Mouse (Mus musculus) forebrain, embryonic 12.5 days (tissue): Measurements from ENCODE around the gene Slc35c1. TPM values are rescaled to one million over a fixed set of nuclear protein-coding genes. Genes with fewer than 3 reads are reported as not detected.

Source experiments
- ATAC-seq: fragments of 200-750 bp; cut with Nextera tagmentation; 2 replicates; pipeline ENCODE4 v1.8.0; 2017; ENCODE audit warnings: moderate TSS enrichment; ENCODE audit not compliant: low FRiP score
- H3K27ac ChIP-seq: fragments of 300-500 bp; sonication (generic); 2 replicates; pipeline ENCODE4 v1.5.1; 2016; ENCODE audit warnings: mild to moderate bottlenecking
- H3K27me3 ChIP-seq: fragments of 300-500 bp; sonication (generic); 2 replicates; pipeline ENCODE4 v1.6.1; 2016; ENCODE audit warnings: mild to moderate bottlenecking
- H3K36me3 ChIP-seq: fragments of 300-500 bp; sonication (generic); replicated peaks from 2 replicates; pipeline ENCODE4 v1.6.1; 2016; ENCODE audit warnings: mild to moderate bottlenecking
- H3K4me1 ChIP-seq: fragments of 300-500 bp; sonication (generic); 2 replicates; pipeline ENCODE4 v1.6.1; 2016
- H3K4me2 ChIP-seq: fragments of 300-500 bp; sonication (generic); 2 replicates; pipeline ENCODE4 v1.6.1; 2016; ENCODE audit warnings: mild to moderate bottlenecking, moderate library complexity
- H3K4me3 ChIP-seq: fragments of 300-500 bp; sonication (generic); replicated peaks from 2 replicates; pipeline ENCODE4 v1.5.1; 2016; ENCODE audit warnings: mild to moderate bottlenecking
- H3K9ac ChIP-seq: fragments of 300-500 bp; sonication (generic); 2 replicates; pipeline ENCODE4 v1.6.1; 2016; ENCODE audit warnings: mild to moderate bottlenecking
- H3K9me3 ChIP-seq: fragments of 300-500 bp; sonication (generic); 2 replicates; pipeline ENCODE4 v1.6.1; 2016
- WGBS: fragments of 180-500 bp; shearing (Covaris S2); methylation state at CpG from one replicate; pipeline ENCODE4 v1.1.7; 2016; 5-methylcytosine and 5-hydroxymethylcytosine counted together
- polyA plus RNA-seq: library from polyadenylated mRNA; unstranded; fragments of >200 nt; fragmentation: Nextera tagmentation; extraction: Ambion mirVana; gene quantifications from 2 replicates; pipeline ENCODE4 v1.2.1, GENCODE M21; 2016

Slc35c1 gene
- polyA plus RNA-seq, 1 experiment from 2014 or later = 10.0 TPM

- WGBS = 78% methylated on average over 4 of the region's 4 CpGs
- H3K4me2 ChIP-seq = no peak overlapping the region
Observed at GRCm38 (mm10) chr2:92443313-92443712, 17.0 kb downstream of the Slc35c1 start.

DNA sequence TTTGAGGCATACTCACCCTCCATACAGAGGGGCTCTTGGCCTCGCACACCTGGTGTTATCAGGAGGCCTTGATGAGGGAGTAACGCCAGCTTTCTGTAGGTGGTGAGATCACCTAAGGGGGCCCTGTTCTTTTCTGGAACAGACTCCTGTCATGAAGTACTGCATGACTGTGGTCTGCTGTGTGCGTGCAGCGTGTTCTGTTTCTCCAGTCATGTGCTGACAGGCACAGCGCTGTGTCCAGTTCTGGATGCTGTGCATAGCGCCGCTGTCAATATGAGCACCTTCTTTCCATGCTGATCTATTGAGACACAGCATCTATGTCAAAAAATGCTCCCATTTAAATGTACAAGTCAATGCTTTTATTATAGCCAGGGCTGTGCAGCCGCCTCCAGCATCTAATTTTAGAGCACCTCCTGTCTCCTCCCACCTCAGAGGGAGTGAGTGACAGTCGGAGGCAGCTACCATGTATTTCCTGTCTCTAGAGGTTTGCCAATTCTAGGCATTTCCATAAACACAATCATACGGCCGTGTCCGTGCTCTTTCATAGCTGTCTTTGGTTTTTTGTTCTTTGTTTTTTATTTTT lies 17.8 kb downstream of the Slc35c1 start:
- Histone ChIP-seq H3K4me2 (no peak overlapping the region), H3K36me3 (no peaks in the 10 kb centered on the region), H3K27me3 (no peaks in the 10 kb centered on the region), H3K9me3 (no peaks in the 10 kb centered on the region), H3K4me1 (peaks cover 7% of the 10 kb centered on the region; the same call in 1 of the 2 replicates), H3K4me3 (no peak overlapping the region), H3K27ac (no peak overlapping the region), H3K9ac (no peak overlapping the region)
- no peak for ATAC-seq
- WGBS = 81% methylated on average over 12 of the region's 12 CpGs

More at GRCm38 (mm10) chr2:92443313-92443712, 17.0 kb downstream of the Slc35c1 start:
- peaks cover 7% of the 10 kb centered on the region; the same call in 1 of the 2 replicates for H3K4me1 ChIP-seq
- H3K27me3 ChIP-seq = no peaks in the 10 kb centered on the region
- ATAC-seq = no peak
- H3K9ac ChIP-seq = no peak overlapping the region
- no peak overlapping the region for H3K27ac ChIP-seq
- H3K36me3 ChIP-seq = no peaks in the 10 kb centered on the region
- no peak overlapping the region for H3K4me3 ChIP-seq
- H3K9me3 ChIP-seq = no peaks in the 10 kb centered on the region

- no peaks in the 10 kb centered on the region for H3K36me3 ChIP-seq
- no peaks in the 10 kb centered on the region for H3K9me3 ChIP-seq
- H3K4me3 ChIP-seq = no peak overlapping the region
- no peak for ATAC-seq
- 63% methylated on average over 6 of the region's 6 CpGs for WGBS
- H3K4me2 ChIP-seq = no peak overlapping the region
- no peak overlapping the region for H3K27ac ChIP-seq
- 0 out of 2 replicates have a peak, but pooled peaks cover 4% of the 10 kb centered on the region for H3K27me3 ChIP-seq
- H3K4me1 ChIP-seq = 0 out of 2 replicates have a peak, but pooled peaks cover 3% of the 10 kb centered on the region
- no peak overlapping the region for H3K9ac ChIP-seq
Observed at GRCm38 (mm10) chr2:92440432-92440831, 19.9 kb downstream of the Slc35c1 start.

- Histone ChIP-seq H3K4me2 (no peak overlapping the region), H3K27ac (no peak overlapping the region), H3K4me3 (no peak overlapping the region), H3K9me3 (no peaks in the 10 kb centered on the region), H3K4me1 (peaks cover 13% of the 10 kb centered on the region; the same call in 1 of the 2 replicates), H3K36me3 (no peaks in the 10 kb centered on the region), H3K9ac (no peak overlapping the region), H3K27me3 (0 out of 2 replicates have a peak, but pooled peaks cover 9% of the 10 kb centered on the region)
- no peak for ATAC-seq
- 63% methylated on average over 3 of the region's 3 CpGs for WGBS
Observed at GRCm38 (mm10) chr2:92438567-92438966, 21.8 kb downstream of the Slc35c1 start.

- H3K4me2 ChIP-seq = peak overlapping the region; percentile 38
- no peak overlapping the region for H3K4me3 ChIP-seq
- no peak for ATAC-seq
- no peaks in the 10 kb centered on the region for H3K9me3 ChIP-seq
- no peak overlapping the region for H3K9ac ChIP-seq
- WGBS = 2% methylated on average over 5 of the region's 5 CpGs
- no peaks in the 10 kb centered on the region for H3K36me3 ChIP-seq
- H3K4me1 ChIP-seq = peaks cover 18% of the 10 kb centered on the region
- 0 out of 2 replicates have a peak, but pooled peaks cover 9% of the 10 kb centered on the region for H3K27me3 ChIP-seq
- H3K27ac ChIP-seq = no peak overlapping the region
Observed at GRCm38 (mm10) chr2:92437875-92438274, 22.5 kb downstream of the Slc35c1 start.

GRCm38 (mm10) chr2:92437366-92437765 lies 23.0 kb downstream of the Slc35c1 start:
- H3K27me3 ChIP-seq = 0 out of 2 replicates have a peak, but pooled peaks cover 9% of the 10 kb centered on the region
- no peak overlapping the region for H3K4me2 ChIP-seq
- H3K27ac ChIP-seq = no peak overlapping the region
- H3K9me3 ChIP-seq = no peaks in the 10 kb centered on the region
- peaks cover 23% of the 10 kb centered on the region for H3K4me1 ChIP-seq
- H3K9ac ChIP-seq = no peak overlapping the region
- 87% methylated on average over 4 of the region's 4 CpGs for WGBS
- no peak overlapping the region for H3K4me3 ChIP-seq
- no peak for ATAC-seq
- H3K36me3 ChIP-seq = no peaks in the 10 kb centered on the region

DNA sequence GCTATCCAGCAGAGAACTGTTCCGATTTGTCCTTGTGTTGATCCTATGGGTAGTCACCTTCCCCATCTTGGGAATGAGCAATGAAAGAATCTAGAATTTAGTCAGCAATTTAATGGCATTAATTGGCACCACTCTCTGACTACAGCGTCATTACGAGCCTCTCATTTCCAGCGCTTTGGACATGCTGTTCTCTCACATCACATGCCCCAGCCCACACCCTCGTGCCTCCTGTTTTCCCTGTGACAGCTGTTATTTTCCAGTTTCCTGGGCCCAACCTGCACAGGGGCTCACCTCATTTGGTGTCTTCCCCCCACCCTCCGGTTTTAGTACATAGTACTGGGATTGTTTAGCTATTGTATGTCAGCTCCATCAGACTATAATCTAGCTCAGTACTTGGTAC lies 25.3 kb downstream of the Slc35c1 start:
- no peak for ATAC-seq
- Histone ChIP-seq H3K9me3 (no peaks in the 10 kb centered on the region), H3K27me3 (0 out of 2 replicates have a peak, but pooled peaks cover 9% of the 10 kb centered on the region), H3K9ac (no peak overlapping the region), H3K36me3 (no peaks in the 10 kb centered on the region), H3K4me1 (peaks cover 41% of the 10 kb centered on the region), H3K4me3 (no peak overlapping the region), H3K4me2 (peak overlapping the region; percentile 78), H3K27ac (no peak overlapping the region)
- 60% methylated on average over 6 of the region's 6 CpGs for WGBS

DNA sequence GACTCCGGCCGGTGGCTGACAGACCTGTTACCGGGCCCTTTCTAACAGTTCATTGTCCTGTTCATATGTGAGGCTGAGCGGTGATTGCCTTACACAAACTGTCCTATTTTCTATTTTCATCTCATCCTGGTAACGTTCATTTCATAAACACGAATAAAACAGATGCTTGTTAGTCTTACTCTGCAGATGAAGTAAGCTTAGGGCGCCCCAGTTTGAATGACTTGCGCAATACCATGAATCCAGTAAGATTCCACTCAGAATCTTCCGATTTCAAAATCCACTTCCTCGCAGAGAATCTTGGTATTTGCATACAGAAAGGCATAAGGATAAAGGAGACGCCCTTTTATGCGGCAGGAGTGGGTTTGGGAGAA lies 26.0 kb downstream of the Slc35c1 start:
- Histone ChIP-seq H3K9ac (peak overlapping the region; percentile 56), H3K27ac (no peak overlapping the region), H3K4me1 (peaks cover 48% of the 10 kb centered on the region), H3K27me3 (0 out of 2 replicates have a peak, but pooled peaks cover 9% of the 10 kb centered on the region), H3K9me3 (no peaks in the 10 kb centered on the region), H3K36me3 (no peaks in the 10 kb centered on the region), H3K4me2 (peak overlapping the region; percentile 78), H3K4me3 (peak overlapping the region; percentile 80)
- no peak for ATAC-seq
- WGBS = 8% methylated on average over 12 of the region's 12 CpGs

DNA sequence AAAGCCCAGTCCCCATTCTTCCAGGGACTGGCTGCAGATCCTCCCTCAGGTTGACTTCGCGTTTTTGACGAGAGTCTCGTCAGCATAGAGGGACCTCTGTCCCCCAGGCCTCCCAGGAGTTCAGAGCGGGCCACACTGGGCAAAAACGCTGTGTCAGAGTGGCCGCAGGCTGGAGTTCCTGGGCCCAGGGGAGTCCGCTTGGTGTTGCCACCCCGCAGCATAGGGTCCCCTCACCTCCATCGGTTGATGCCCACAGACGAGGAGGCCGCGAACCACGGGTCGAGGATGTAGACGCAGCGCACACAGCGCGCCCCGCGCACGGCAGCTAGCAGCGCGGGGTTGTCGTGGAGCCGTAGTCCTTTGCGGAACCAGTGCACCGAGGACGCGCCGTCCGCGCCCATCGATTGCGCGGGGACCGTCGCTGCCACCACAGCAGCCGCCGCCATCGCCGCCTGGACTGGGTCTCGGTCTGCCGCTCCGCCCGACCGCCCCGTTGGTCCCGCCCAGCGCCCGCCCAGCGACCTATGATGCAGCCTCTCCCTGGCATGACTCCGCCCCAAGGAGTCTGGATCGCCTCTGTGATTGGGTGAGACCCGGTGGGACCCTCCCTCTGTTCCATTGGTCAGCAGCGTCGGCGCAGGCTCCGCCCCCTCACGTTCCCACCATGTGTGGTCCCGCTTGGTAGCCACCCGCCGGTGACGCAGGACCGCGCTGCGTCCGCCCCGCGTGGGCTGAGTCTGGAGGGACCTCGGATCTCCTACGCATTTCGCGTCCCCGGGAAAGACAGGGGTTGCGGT lies 26.6 kb downstream of the Slc35c1 start, which contains the start of gene Cry2:
Gene Cry2 (minus strand): TSS at position 466 of the 797 bp plus-strand sequence.
- Histone ChIP-seq H3K27ac (peak within 1 kb of the TSS; percentile 70), H3K4me2 (peak within 1 kb of the TSS; percentile 78), H3K36me3 (no peaks in the 10 kb centered on the region), H3K9ac (peak within 1 kb of the TSS; percentile 86), H3K4me3 (peak within 1 kb of the TSS; percentile 80), H3K4me1 (peaks cover 52% of the 10 kb centered on the region), H3K9me3 (no peaks in the 10 kb centered on the region), H3K27me3 (0 out of 2 replicates have a peak, but pooled peaks cover 9% of the 10 kb centered on the region)
- peak; percentile 98 for ATAC-seq
- under 1% methylated on average over 74 of the region's 76 CpGs for WGBS

DNA sequence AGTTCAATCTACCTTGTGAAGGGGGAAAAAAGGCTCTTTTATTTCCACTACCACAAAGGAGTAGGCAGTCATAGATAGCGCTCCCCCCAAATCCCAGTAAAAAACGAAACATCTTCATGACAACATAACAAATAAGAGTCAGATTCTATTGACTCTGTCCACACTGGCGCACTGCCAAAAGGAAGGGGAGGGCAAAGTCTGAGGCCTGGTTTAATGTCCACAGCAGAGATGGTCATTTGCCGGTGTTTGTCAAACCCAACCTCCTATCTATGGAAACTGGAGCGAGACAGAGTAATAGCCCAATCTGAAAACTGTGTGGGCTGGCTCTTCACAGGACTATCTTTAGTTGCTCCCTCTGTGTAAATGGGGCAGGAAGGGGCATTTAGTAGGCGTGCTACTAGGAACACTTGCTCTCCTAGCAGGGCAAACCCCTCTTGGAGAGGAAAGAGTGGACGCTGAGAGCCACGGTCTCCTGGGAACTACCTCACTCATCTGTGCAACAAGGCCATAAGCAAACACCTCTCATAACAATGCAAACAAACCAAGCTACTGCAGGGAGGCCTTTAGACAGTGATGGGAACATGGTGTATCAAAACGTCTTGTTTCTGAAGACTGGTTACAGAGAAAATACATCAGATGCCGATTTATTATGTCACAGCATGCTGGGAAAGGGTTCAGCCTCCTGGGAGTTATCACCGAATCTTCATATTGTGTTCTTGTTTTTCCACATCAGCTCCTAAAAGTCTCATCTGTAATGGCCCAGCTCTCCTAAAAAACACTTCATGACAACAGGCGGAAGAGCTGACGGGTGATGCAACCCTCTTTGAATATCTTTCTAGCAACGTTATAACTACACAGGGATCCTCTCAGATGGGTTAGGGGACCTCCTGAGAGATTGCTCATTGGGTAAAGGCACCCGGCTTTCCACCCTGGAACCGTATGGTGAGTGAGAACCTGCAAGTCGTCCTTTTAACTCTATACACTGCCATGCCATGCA lies 27.7 kb downstream of the Slc35c1 start:
- peak overlapping the region; percentile 80 for H3K4me3 ChIP-seq
- peak overlapping the region; percentile 78 for H3K4me2 ChIP-seq
- peak overlapping the region; percentile 79; the same call in 1 of the 2 replicates for H3K27ac ChIP-seq
- peaks cover 63% of the 10 kb centered on the region for H3K4me1 ChIP-seq
- WGBS = 50% methylated on average over 17 of the region's 17 CpGs
- H3K9ac ChIP-seq = peak overlapping the region; percentile 86
- ATAC-seq = no peak
- H3K9me3 ChIP-seq = no peaks in the 10 kb centered on the region
- H3K27me3 ChIP-seq = 0 out of 2 replicates have a peak, but pooled peaks cover 9% of the 10 kb centered on the region
- no peaks in the 10 kb centered on the region for H3K36me3 ChIP-seq

- WGBS = 30% methylated on average over 11 of the region's 11 CpGs
- H3K27me3 ChIP-seq = 0 out of 2 replicates have a peak, but pooled peaks cover 9% of the 10 kb centered on the region
- ATAC-seq = no peak
- peaks cover 69% of the 10 kb centered on the region for H3K4me1 ChIP-seq
- no peaks in the 10 kb centered on the region for H3K36me3 ChIP-seq
- peak overlapping the region; percentile 80 for H3K4me3 ChIP-seq
- peak overlapping the region; percentile 79 for H3K27ac ChIP-seq
- H3K9ac ChIP-seq = peak overlapping the region; percentile 86
- no peaks in the 10 kb centered on the region for H3K9me3 ChIP-seq
- peak overlapping the region; percentile 78 for H3K4me2 ChIP-seq
Observed at GRCm38 (mm10) chr2:92431611-92432179, 28.6 kb downstream of the Slc35c1 start.
